Mouse (Mus musculus): Measurements from ENCODE around the gene Akap5.

Gene Akap5

DNA sequence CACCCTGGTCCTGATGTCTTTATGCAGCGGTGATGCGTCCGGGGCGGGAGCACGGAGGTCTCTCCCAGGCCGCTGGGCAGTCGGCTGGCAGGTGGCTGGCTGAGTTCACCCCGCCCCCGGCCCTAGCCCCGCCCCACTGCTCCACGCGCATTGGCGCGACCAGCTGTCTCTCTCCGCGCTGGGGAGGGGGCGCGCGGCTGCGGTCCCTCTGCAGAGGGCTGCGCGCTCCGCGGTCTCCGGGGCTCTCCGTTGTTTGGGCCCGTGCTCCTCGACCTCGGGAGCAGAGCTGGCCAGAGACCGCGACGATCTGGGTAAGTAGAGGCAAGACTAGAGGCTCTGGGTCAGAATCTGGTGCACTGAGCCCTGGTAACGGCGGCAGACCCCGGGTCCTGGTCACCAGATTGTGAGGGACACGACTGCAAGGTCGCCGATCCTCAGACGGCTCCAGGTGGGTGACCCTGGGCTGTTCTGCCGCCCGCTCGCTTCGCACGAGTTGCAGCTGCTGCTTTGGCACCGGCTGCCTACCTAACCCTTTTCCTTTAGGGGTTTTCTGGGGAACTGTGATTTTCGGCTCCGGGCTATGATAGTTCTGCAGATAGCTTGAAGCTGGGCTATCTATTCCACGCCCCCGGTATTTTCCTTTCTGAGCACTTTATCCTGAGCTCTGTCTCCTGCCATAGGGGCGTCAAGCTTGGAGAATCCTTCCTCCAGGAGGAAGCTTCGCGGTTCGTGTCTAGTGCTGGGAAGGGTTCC lies at the start of gene Akap5:
TSS of gene Akap5 (plus strand) at position 213 of the 753 bp plus-strand sequence.
- DNase-seq (ENCODE audit: low spot score in 2 of 2), result peak; percentile 60 to 71

DNA sequence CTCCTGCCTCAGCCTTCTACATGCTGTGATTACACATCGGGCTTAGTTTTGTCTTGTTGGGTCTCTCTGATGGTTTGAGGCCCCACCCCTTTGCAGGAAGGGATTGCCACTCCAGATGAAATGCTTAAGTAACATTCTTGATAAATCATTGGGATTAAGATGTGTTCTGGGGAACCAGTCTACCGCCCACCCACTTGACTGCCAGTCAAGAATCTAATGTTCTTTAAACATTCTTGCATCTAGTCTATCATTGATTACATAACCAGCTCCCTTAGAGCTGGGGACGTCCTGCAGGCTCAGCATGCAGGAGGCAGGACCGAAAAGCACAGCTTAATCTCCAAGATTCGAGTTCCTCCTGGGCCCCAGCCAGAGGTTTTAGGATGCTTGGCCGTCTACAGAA lies 46.5 kb upstream of the Akap5 start:
- no peak for DNase-seq (ENCODE audit: low spot score in 2 of 2)

DNA sequence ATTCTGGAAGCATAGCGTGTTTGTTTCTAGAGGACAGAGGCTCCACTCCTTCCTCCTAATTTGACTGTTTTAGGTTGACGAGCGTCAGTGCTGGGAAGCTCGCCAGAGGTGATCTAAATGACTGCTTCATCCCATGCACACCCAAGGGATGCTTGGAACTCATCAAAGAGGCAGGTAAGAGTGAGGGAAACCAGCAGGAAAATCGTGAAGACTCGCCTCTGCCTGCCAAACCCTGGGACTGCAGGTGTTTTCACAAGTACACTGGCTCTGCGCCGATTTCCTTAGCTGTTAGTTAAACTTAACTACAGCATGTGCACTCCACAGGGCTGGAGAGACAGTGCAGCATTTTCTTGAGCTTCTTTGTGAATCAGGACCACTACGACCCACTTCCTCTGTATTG lies 44.1 kb upstream of the Akap5 start:
- DNase-seq (ENCODE audit: low spot score in 2 of 2), result peak; percentile 50 to 70

DNA sequence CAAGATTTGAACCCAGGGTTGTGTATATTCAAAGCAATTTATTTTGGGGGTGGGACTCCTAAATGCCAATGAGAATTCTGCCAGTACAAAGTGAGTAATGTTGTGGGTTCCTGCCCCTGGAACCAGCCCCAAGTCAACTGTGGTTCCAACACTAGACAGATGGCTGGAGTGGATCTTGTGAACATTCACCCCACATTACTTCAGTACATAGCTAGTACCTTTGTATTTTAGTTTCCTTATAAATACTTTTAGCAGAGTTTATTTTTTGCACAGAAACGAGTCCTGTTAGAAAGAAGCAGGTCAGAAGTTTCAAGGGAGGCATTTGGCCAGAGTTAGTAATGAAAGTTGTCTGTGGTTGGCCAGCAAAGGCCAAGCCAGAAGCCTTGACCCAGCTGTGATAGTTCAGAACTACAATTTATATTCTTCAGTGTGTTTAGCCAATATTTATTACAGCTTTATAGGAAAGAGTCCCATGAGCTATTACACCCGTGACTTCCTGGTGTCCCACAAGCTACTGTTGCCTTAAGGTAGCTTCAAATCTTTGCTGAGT lies 43.5 kb upstream of the Akap5 start:
- DNase-seq (ENCODE audit: low spot score in 2 of 2), result no peak

DNA sequence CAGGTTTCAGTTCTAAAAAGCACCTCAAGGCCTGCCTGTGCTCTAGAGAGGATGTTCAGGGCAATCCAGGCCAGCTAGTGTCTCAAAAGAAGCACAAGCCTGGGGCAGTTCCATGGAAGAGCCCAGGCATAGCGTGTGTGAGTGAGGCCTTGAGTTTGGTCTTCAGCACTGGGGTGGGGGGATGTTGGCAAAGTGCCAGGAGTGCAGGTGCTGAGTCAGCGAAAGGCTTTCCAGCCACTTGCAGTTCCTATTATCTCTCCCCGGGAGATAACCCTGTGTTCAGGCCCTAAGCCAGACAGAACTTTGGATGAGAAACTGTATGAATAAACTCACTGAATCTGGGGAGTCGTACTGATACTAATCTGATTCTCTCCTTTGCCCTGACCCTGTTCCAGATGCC lies 42.6 kb upstream of the Akap5 start:
- no peak for DNase-seq (ENCODE audit: low spot score in 2 of 2)

DNA sequence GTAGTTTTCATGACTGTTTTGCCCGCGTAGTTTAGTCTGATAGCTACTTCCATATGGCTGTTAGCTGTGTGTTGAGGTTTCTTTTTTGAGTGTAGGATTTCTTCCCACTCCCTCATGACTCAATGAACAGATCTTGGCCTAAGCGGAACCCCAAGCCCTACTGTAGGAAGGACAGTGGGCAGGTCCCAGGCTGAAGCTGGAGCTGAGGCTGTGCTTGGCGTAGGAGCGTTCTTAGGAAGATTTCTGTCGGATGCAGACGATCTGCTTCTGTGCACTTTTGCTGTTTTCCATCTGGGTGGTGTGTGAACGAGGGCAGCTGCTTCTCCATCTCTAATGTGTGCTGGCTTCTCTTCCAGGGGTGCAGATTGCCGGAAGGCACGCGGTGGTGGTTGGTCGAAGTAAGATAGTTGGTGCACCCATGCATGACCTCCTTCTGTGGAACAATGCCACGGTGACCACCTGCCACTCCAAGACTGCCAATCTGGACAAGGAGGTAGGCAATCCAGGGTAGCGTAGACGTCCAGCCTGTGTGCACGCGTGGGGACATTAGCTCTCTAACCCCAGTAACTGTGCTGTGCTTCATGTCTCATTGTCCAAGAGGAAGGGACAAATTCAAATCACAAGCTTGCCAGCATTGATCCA lies 42.0 kb upstream of the Akap5 start:
- no peak for DNase-seq (ENCODE audit: low spot score in 2 of 2)

DNA sequence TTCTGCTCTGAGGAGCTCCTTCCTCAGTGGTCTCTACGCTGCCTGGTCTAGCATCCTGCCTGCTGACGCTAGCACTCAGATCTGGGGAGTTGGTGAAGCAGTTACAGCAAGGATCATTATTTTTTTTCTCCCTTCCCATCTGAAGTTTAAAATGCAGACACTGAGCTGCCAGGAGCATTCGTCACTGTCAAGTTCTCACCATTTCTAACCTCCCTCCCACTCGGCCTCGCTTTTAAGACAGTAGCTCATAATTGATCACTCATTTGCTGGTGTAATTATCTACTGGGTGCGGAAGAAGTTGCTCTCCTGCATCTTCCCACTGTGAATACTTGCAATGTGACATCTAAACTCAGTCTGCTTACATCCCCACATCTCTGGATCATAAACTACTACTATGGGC lies 39.3 kb upstream of the Akap5 start:
- no peak for DNase-seq (ENCODE audit: low spot score in 2 of 2)

DNA sequence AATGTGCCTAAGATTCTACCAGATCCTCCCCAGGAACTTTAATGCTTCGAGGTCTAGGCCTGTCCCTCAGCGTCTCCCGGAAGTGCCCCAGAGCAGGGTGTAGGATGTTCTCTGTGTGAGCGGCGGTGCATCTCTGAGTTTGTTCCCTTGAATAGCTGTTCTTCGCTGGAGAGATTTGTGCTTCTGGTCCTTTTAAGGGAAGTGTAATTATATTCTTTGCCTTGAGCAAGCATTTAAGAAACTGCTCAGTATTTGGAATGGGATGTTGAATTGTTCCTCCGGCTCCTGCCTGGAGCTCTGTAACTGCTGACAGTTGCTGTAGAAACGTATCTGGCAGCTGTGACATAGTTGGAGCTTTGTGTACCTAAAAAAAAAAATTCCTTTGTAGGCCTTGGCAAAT lies 36.7 kb upstream of the Akap5 start:
- DNase-seq (ENCODE audit: low spot score in 2 of 2), result no peak

DNA sequence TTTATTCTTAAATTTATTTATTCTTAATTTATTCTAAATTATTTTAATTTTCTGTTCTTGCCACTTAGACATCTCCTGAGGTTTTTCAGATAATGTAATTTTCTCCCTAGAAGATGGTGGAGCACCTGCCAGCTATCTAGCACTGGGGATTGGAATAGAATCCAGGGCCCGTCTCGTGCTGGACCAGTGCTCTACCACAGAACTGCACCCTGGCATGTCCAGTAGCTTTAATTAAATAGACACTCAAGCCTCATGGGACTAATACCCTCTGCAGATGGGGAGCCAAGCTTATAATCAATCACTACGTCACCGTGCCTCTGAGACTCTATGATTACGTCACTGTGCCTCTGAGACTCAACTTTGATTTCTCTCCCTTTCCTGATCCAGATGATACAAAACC lies 36.2 kb upstream of the Akap5 start:
- DNase-seq (ENCODE audit: low spot score in 2 of 2), result no peak

DNA sequence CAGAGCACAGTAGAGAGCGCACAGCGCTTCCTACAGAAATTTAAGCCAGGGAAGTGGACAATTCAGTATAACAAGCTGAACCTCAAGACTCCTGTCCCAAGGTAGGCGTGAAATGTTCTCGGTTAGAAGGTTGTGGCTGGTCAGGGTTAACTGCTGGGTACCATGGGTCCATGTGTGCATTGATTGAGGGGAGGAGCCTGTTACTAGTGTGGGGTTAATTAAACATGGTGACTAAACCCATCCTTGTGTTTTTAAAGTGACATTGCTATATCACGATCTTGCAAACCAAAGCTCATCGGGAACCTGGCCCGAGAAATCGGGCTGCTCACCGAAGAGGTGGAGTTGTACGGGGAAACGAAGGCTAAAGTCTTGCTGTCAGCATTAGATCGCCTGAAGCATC lies 35.3 kb upstream of the Akap5 start:
- DNase-seq (ENCODE audit: low spot score in 2 of 2), result no peak

DNA sequence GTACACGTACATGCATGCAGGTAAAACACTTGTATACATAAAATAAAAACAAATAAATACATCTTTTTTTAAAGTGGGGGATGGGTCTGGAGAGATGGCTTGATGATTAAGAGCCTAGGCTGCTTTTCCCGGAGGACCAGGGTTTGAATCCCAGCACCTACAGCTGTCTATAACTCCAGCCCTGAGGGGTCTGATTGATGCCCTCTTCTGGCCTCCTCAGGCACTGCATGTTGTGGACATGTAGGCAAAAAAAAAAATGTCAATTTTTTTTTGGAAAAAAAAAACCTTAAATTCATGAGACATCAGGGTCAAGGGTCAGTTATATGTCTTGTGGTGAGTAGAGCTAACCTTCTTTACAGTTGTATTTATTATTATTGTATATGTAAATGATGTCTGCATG lies 34.4 kb upstream of the Akap5 start:
- DNase-seq (ENCODE audit: low spot score in 2 of 2), result no peak

DNA sequence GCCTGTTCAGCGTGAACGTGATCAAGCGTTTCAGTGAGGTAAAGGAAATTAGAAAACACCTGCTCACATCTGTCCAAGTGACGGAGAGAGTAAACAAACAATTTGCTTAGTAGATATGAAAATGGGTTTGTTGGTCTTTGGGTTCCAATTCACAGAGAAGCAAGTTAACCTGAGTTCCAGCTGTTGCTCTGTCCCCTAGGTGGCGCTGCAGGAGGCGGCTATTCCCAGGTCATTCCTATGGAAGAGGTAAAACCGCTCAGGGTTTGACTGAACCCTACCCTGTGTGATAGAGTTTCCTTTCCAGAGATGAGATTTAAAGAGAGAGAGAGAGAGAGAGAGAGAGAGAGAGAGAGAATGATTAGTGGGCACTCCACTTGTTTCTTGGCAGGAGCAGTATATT lies 31.5 kb upstream of the Akap5 start:
- DNase-seq (ENCODE audit: low spot score in 2 of 2), result peak; percentile 72 to 82

DNA sequence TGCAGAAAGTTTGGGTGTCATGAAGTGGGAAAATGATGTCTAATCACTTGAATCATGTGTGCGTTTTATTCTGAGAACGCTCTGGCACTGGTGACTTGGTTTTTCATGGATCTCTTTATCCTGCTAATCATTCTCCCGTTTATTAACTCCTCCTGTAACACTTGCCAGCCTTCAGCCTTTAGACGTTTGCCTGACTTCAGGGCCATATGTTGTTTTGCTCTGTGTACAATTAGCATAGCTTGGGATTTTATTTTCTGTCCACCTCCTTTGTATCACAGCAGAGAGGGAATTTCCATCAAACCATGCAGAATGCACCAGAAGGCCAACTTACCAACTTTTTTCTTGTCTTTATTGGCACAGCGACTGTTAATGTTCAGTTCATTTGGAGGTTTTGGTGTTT lies 26.9 kb upstream of the Akap5 start:
- no peak for DNase-seq (ENCODE audit: low spot score in 2 of 2)

DNA sequence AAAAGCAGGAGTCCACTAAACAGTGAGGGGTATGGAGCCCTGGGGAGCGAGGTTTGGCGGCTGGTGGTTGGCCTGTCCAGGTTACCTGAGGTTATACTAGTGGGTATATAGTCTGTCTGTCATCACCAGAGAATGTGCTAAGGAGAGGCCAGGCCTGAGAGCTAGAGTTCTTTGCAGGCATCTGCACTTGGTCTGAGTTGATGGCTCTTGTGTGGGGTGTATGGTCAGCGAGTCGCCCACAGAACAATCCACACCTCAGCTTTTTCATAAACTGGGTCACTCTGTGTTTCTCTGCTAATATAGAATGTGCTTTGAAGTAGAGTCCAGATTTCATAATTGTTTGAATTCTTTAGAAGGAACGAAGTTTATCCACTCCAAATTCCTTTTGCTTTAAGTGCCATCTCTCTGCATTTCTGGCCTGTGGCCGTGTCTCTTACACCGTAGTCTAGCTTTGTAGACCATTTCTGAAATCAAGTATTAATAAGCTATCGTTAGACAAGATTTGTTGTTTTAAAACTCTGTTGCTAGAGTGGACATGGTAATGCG lies 25.3 kb upstream of the Akap5 start:
- no peak for DNase-seq (ENCODE audit: low spot score in 2 of 2)

DNA sequence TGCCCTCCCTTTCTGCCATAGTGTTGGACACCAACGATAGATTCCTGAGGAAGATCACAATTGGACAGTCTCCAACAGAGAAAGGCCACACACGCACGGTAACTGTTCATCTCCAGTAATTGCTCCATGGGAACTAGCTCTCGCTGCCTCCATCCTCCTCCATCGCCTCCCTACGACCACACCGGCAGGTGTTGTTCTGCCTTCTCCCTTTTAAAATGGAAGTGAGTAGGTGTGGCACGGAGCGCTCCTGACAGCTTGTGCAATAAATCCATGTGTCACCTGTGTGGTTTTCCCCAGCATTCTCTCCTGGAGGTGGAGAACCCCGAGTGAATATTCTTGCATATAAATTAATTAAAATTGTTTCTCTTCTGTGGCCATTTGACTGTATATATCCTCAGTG lies 24.3 kb upstream of the Akap5 start:
- DNase-seq (ENCODE audit: low spot score in 2 of 2), result peak; percentile 56 to 57

DNA sequence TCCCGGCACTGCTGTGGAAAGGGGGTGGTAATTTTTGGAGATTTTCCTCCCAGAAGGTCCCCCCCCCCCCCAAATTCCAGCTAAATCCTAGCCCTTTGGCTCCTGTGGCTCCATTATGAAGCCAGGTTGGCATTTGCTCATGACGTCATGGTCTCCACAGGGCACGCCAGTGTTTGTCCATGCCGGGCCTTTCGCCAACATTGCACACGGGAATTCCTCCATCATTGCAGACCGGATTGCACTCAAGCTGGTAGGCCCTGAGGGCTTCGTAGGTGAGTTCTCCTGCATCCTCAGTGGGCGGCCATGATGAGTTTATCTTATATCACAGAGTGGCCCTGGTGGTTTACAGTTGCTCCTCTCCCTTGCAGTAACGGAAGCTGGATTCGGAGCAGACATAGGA lies 21.2 kb upstream of the Akap5 start:
- no peak for DNase-seq (ENCODE audit: low spot score in 2 of 2)

DNA sequence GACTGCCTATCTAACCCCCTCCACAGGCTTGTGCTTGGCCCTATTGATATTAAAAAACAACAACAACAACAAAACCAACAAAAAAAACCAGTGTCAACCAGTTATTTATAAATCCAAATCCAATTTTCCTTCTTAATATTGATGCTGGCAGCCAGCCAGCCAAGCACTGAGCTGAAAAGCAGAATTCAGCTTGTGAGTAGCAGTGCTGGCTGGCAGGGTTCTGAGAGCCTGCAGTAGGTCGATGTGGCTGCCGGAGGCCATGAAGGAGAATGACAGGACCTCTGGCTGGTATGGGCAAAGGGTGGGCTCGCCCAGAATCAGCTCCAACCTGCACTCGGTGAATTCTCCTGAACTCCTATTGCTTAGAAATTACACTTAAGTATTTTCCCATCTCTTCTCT lies 20.5 kb upstream of the Akap5 start:
- no peak for DNase-seq (ENCODE audit: low spot score in 2 of 2)

DNA sequence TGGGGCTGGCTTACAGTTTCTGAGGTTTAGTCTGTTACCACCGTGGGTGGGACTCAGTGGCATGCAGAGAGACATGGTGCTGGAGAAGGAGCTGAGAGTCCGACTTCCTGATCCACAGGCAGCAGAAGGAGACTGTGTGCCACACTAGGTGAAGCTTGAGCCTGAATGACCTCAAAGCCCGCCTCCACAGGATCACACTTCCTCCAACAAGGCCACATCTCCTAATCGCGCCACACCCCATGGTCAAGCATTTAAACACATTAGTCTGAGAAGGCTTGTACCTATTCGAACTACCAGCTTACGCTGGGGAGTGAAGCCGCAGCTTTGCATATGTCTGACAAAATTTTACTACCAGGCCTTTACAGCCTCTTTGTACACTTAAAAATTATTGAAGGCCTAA lies 19.6 kb upstream of the Akap5 start:
- no peak for DNase-seq (ENCODE audit: low spot score in 2 of 2)

DNA sequence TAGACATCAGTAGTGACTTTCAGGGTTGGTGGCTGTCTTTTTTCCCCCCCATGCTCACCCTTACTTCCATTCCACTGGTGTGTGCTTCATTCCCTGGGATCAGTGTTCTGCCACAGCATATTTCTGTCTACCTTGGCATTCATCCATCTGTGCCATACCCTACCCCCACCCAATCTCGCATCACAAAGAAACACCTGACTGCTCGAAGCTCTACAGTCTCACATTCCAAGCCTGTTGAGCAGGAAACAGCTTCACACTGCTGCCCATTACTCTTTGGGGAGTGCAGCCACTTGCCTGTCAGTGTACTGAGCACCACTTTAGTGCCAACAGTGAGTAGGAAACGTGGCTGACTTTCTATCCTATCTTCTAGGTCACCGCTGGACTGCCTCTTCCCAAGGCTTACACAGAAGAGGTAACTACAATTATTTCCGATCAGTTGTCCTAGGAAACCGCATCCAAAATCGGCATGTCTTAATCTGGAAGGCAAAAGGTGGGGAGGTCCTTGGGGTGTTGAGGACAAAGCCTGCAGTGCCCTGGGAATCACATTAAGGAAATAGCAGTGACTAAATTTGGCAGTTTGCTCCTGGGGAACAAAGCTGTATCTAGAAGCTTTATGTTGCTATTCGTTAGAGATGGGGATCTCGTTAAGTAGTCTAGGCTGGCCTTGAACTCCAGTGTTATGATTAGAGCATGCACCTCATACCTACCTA lies 17.7 kb upstream of the Akap5 start:
- no peak for DNase-seq (ENCODE audit: low spot score in 2 of 2)

DNA sequence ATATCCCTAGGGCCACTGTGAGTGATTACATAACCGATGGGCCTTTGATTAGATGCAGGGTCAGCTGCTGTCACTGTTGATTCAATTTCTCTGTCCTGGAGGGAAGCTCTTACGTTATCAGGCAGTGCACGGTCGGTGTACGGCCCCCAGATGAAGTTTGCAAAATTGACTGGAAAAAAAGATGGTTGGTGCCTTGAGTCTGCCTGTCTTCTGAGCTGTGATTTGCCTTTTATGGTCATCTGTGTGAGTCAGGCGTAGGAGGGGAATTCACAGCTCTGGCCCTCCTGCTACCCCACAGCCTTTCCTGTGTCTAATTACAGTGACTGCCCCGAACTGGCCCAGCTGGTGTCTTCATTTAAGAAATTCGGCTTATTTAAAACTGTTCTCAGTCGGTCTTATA lies 16.7 kb upstream of the Akap5 start:
- peak; percentile 67 to 68 for DNase-seq (ENCODE audit: low spot score in 2 of 2)

DNA sequence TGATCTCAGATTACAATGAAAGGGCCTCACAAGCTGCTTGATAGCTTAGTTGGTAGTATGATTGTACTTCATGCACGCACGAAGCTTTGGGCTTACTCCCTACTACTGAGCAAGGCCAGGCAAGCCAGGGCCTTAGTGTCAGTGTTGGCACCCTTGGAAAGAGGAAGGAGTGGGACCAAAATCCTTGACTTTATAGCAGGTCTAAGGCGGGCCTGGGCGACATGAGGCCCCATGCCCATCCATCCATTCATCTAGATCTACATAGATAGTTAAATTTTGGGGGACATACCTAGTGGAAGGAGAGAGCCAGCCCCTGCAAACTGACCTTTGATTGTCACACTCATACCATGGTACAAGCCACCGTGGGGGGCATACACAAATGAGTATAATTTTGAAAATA lies 16.3 kb upstream of the Akap5 start:
- DNase-seq (ENCODE audit: low spot score in 2 of 2), result no peak

DNA sequence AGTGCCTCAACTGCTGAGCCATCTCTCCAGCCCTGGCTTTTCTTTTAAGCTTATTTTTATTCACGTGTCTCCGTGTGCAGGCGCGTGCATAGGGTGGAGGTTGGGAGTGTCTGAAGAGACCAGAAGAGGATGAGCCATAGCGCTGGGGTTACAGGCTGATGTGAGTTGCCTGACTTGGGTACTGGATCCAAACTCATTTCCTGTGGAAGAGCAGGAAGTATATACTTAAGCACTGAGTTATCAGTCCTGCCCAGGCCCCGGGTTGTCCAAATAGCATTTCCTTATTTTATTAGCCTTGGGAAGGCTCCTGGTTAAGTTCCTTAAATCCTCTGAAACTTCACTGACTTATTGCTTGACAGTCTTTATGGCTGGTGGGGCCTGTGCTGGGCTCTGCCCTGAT lies 14.7 kb upstream of the Akap5 start:
- no peak for DNase-seq (ENCODE audit: low spot score in 2 of 2)

DNA sequence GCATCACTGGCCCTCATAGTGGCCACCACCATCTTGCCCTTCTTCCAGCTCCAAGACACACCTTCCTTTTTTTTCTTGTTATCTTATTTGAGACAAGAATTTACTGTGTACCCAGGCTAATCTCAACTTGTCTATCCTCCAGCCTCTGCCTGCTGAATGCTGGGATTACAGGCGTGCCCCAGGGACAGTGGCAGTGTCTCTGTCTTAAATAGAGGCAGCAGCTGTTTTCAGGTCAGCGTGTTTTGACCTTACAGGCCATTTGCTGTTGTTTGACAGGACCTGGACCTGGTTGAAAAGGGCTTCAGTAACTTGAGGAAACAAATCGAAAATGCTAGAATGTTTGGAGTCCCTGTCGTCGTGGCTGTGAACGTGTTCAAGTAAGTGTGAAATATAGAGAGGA lies 14.1 kb upstream of the Akap5 start:
- DNase-seq (ENCODE audit: low spot score in 2 of 2), result no peak

Data from right cerebral cortex, adult 2 months (tissue).